8 mouse cellular contexts compared by ENCODE assay signal in genomic region chr9:44234479-44235427, GRCm38 (mm10). TPM values are rescaled to one million over a fixed set of nuclear protein-coding genes. Genes with fewer than 3 reads are reported as not detected.
DNase-seq lines count a peak whose midpoint lies in the region; ATAC-seq lines count a peak whose summit lies in the region.

No protein-coding gene starts in this region.

- 20% methylated on average over 19 of the region's 19 CpGs for WGBS in intestine, embryonic 16.5 days
- 28% methylated on average over 19 of the region's 19 CpGs for WGBS in neural tube, embryonic 12.5 days

- peak; percentile 45 to 57 for DNase-seq in left cerebral cortex, adult 18-20 months (ENCODE audit: low spot score in 2 of 2)
- DNase-seq in left cerebral cortex, postnatal 4 days: no peak
- peak; percentile 28 for DNase-seq in cerebellum, adult 8-10 months
- peak; percentile 40 for DNase-seq in gastrocnemius, postnatal 10 days
- peak; percentile 77 to 79 for DNase-seq in lung, adult 18-20 months
- peak; percentile 77 for DNase-seq in thymus, postnatal 25 days

- H3K27ac ChIP-seq in intestine, embryonic 16.5 days (ENCODE audit: low read length): peak overlapping the region; percentile 56
- H3K27ac ChIP-seq in neural tube, embryonic 12.5 days: no peak overlapping the region

- no peaks in the 10 kb centered on the region for H3K9me3 ChIP-seq in intestine, embryonic 16.5 days (ENCODE audit: control insufficient read depth, low read length)
- no peaks in the 10 kb centered on the region for H3K9me3 ChIP-seq in neural tube, embryonic 12.5 days

- no peaks in the 10 kb centered on the region for H3K27me3 ChIP-seq in intestine, embryonic 16.5 days (replicated peaks; ENCODE audit: control insufficient read depth, insufficient read depth, low read length)
- H3K27me3 ChIP-seq in neural tube, embryonic 12.5 days (replicated peaks): no peaks in the 10 kb centered on the region

- peak; percentile 45 for ATAC-seq in intestine, embryonic 16.5 days
- no peak for ATAC-seq in neural tube, embryonic 12.5 days (ENCODE audit: low FRiP score, low read depth)

- H3K4me3 ChIP-seq in intestine, embryonic 16.5 days (ENCODE audit: low read length): peak overlapping the region; percentile 91
- peak overlapping the region; percentile 65; the same call in 1 of the 2 replicates for H3K4me3 ChIP-seq in neural tube, embryonic 12.5 days

- no peaks in the 10 kb centered on the region for H3K36me3 ChIP-seq in intestine, embryonic 16.5 days (ENCODE audit: control insufficient read depth, insufficient read depth, low read length)
- H3K36me3 ChIP-seq in neural tube, embryonic 12.5 days: no peaks in the 10 kb centered on the region

- peaks cover 15% of the 10 kb centered on the region for H3K4me1 ChIP-seq in intestine, embryonic 16.5 days (ENCODE audit: control insufficient read depth, insufficient read depth, low read length)
- H3K4me1 ChIP-seq in neural tube, embryonic 12.5 days: peaks cover 14% of the 10 kb centered on the region

- H3K4me2 ChIP-seq in intestine, embryonic 16.5 days (ENCODE audit: low read depth, low read length): peak overlapping the region; percentile 56
- peak overlapping the region; percentile 61 for H3K4me2 ChIP-seq in neural tube, embryonic 12.5 days (replicated peaks)

- peak overlapping the region; percentile 27 for H3K9ac ChIP-seq in intestine, embryonic 16.5 days (ENCODE audit: low read depth, low read length)
- H3K9ac ChIP-seq in neural tube, embryonic 12.5 days: no peak overlapping the region

- intact Hi-C loops in left cerebral cortex, postnatal 4 days (cut with DNase I): loop anchor here (10.0 kb wide), 1 partner anchor 250 kb away; no protein-coding TSS in a partner anchor

RNA-seq across cellular contexts. Expression of gene Cbl, which starts 0.9 kb away (rescaled TPM):
- total RNA-seq in left cerebral cortex, adult 18-20 months (2021): 10 to 100 TPM; 51.1 to 56.3 TPM
- 10 to 100 TPM; 58.4 to 62.4 TPM for total RNA-seq in left cerebral cortex, postnatal 4 days (2021)
- 10 to 100 TPM; 15.8 to 22.1 TPM for total RNA-seq in gastrocnemius, postnatal 10 days (2021)
- polyA plus RNA-seq in intestine, embryonic 16.5 days (2015; fragmentation: Nextera tagmentation; extraction: Ambion mirVana): 10.9 and 11.2 TPM in 2 replicates
- 22.1 and 25.5 TPM in 2 replicates for polyA plus RNA-seq in neural tube, embryonic 12.5 days (2016; fragmentation: Nextera tagmentation; extraction: Ambion mirVana)

RNA-seq across cellular contexts. Expression of gene Ccdc153, which starts 5.7 kb away (rescaled TPM):
- total RNA-seq in left cerebral cortex, adult 18-20 months (2021): 1 to 10 TPM in 1 of 2 experiments, not detected in 1; 1.8 TPM
- total RNA-seq in left cerebral cortex, postnatal 4 days (2021): 1 to 10 TPM; 3.5 to 4.6 TPM
- total RNA-seq in gastrocnemius, postnatal 10 days (2021): not detected
- not detected in 2 replicates for polyA plus RNA-seq in intestine, embryonic 16.5 days (2015; fragmentation: Nextera tagmentation; extraction: Ambion mirVana)
- polyA plus RNA-seq in neural tube, embryonic 12.5 days (2016; fragmentation: Nextera tagmentation; extraction: Ambion mirVana): not detected in 2 replicates

RNA-seq across cellular contexts. Expression of gene Pdzd3, which starts 16.5 kb away (rescaled TPM):
- under 1 TPM; 0.75 to 0.81 TPM for total RNA-seq in left cerebral cortex, adult 18-20 months (2021)
- under 1 TPM; 0.40 to 0.72 TPM for total RNA-seq in left cerebral cortex, postnatal 4 days (2021)
- total RNA-seq in gastrocnemius, postnatal 10 days (2021): 1 to 10 TPM; 1.2 to 1.4 TPM
- polyA plus RNA-seq in intestine, embryonic 16.5 days (2015; fragmentation: Nextera tagmentation; extraction: Ambion mirVana): 22.2 and 28.5 TPM in 2 replicates
- polyA plus RNA-seq in neural tube, embryonic 12.5 days (2016; fragmentation: Nextera tagmentation; extraction: Ambion mirVana): 0.09 and 0.14 TPM in 2 replicates

RNA-seq across cellular contexts. Expression of gene Nlrx1, which starts 33.6 kb away (rescaled TPM):
- total RNA-seq in left cerebral cortex, adult 18-20 months (2021): 10 to 100 TPM in 1 of 2 experiments, 1 to 10 TPM in 1; 9.0 to 10.4 TPM
- 1 to 10 TPM; 8.3 to 8.8 TPM for total RNA-seq in left cerebral cortex, postnatal 4 days (2021)
- total RNA-seq in gastrocnemius, postnatal 10 days (2021): 10 to 100 TPM; 21.6 to 23.0 TPM
- polyA plus RNA-seq in intestine, embryonic 16.5 days (2015; fragmentation: Nextera tagmentation; extraction: Ambion mirVana): 5.4 and 5.5 TPM in 2 replicates
- polyA plus RNA-seq in neural tube, embryonic 12.5 days (2016; fragmentation: Nextera tagmentation; extraction: Ambion mirVana): 3.7 and 3.8 TPM in 2 replicates

RNA-seq across cellular contexts. Expression of gene Abcg4, which starts 53.7 kb away (rescaled TPM):
- total RNA-seq in left cerebral cortex, adult 18-20 months (2021): 10 to 100 TPM; 56.0 to 63.2 TPM
- 10 to 100 TPM; 64.0 to 71.1 TPM for total RNA-seq in left cerebral cortex, postnatal 4 days (2021)
- total RNA-seq in gastrocnemius, postnatal 10 days (2021): 1 to 10 TPM in 1 of 2 experiments, under 1 TPM in 1; 0.68 to 1.3 TPM
- polyA plus RNA-seq in intestine, embryonic 16.5 days (2015; fragmentation: Nextera tagmentation; extraction: Ambion mirVana): 2.6 and 3.0 TPM in 2 replicates
- 12.2 and 13.8 TPM in 2 replicates for polyA plus RNA-seq in neural tube, embryonic 12.5 days (2016; fragmentation: Nextera tagmentation; extraction: Ambion mirVana)
